Mouse (Mus musculus) small intestine, adult 2 months (tissue): ENCODE measurements around the gene Lrrc74b.

ENCODE experiments used
- CTCF ChIP-seq: fragments of 200-500 bp; IDR thresholded peaks from 2 replicates; pipeline ENCODE4 v1.5.1; 2012; ENCODE audit warnings: low read depth, mild to moderate bottlenecking, control low read depth, inconsistent platforms, low read length, moderate library complexity, mixed read lengths; ENCODE audit not compliant: insufficient replicate concordance, insufficient read length; ENCODE audit errors: extremely low read depth
- POLR2A ChIP-seq: fragments of 200-500 bp; IDR thresholded peaks from 2 replicates; pipeline ENCODE4 v1.6.1; 2012; ENCODE audit warnings: low read depth, mild to moderate bottlenecking, control low read depth, inconsistent platforms, low read length, moderate library complexity

DNA sequence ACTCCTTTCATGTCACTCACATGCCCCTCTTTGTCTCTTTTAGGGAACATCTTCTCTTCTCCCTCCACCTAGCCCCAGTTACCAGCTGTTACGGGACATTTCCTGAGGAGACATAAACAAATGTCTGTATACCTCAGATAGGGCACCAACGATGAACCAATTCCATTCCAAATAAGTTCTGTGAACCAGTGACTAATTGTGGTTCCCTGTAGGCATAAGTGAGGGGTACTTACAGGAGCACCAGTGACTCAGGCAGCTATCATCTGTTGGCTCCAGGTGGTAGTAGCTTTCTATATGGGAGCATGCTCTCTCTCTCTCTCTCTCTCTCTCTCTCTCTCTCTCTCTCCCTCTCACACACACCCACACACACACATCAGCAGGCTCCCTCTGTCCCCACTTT is 3.2 kb upstream of the Lrrc74b start:
- no peak for TF ChIP-seq CTCF
- no peak for TF ChIP-seq POLR2A
